Mouse (Mus musculus) T-helper 17 cell (primary cell): ENCODE measurements around the gene Fam53b.

Source experiments
- in situ Hi-C, 2 experiments: fragments of 300-600 bp; cut with MboI, MseI; formaldehyde crosslinking; loops; 1 replicate in 1 of 2; 2 replicates in 1 of 2; pipeline ENCODE4 v1.15.1; 2025; ENCODE audit warnings: high pct_unique_total_duplicates in 2 of 2

Fam53b gene

GRCm38 (mm10) chr7:132811716-132812618 is 1.7 kb downstream of the Fam53b start:
- in situ Hi-C loops, result loop anchor here in 1 of 2 experiments (5.0 kb wide), 1 partner anchor 40 kb away; the partner anchor contains the start of gene Eef1akmt2

- in situ Hi-C loops, result loop anchor here in 1 of 2 experiments (5.0 kb wide), 1 partner anchor 41 kb away; the partner anchor contains the start of gene Eef1akmt2
Measured at GRCm38 (mm10) chr7:132810879-132811278, 2.8 kb downstream of the Fam53b start.

GRCm38 (mm10) chr7:132810368-132810767 is 3.3 kb downstream of the Fam53b start:
- in situ Hi-C loops, result loop anchor here in 1 of 2 experiments (5.0 kb wide), 1 partner anchor 42 kb away; the partner anchor contains the start of gene Eef1akmt2

GRCm38 (mm10) chr7:132809721-132810120 is 4.0 kb downstream of the Fam53b start:
- in situ Hi-C loops, result loop anchor here (5.0 kb wide), 2 partner anchors 43 to 82 kb away; partner anchors contain the start of gene Eef1akmt2 (in 1 of the 2)

GRCm38 (mm10) chr7:132808841-132809682 is 4.6 kb downstream of the Fam53b start:
- in situ Hi-C loops, result loop anchor here in 1 of 2 experiments (5.0 kb wide), 1 partner anchor 82 kb away; no protein-coding TSS in a partner anchor

- in situ Hi-C loops, result loop anchor here in 1 of 2 experiments (5.0 kb wide), 1 partner anchor 81 kb away; no protein-coding TSS in a partner anchor
Measured at GRCm38 (mm10) chr7:132808051-132808796, 5.5 kb downstream of the Fam53b start.

- in situ Hi-C loops, result loop anchor here in 1 of 2 experiments (5.0 kb wide), 1 partner anchor 80 kb away; no protein-coding TSS in a partner anchor
Measured at GRCm38 (mm10) chr7:132806926-132807857, 6.5 kb downstream of the Fam53b start.

- in situ Hi-C loops, result loop anchor here in 1 of 2 experiments (5.0 kb wide), 1 partner anchor 79 kb away; no protein-coding TSS in a partner anchor
Measured at GRCm38 (mm10) chr7:132806286-132806685, 7.4 kb downstream of the Fam53b start.

GRCm38 (mm10) chr7:132804951-132805350 is 8.7 kb downstream of the Fam53b start:
- in situ Hi-C loops, result loop anchor here (5.0 kb wide), 2 partner anchors 38 to 78 kb away; no protein-coding TSS in a partner anchor

- in situ Hi-C loops, result loop anchor here (5.0 kb wide), 1 partner anchor 37 kb away; no protein-coding TSS in a partner anchor
Measured at GRCm38 (mm10) chr7:132804461-132804860, 9.2 kb downstream of the Fam53b start.

GRCm38 (mm10) chr7:132803962-132804361 is 9.7 kb downstream of the Fam53b start:
- in situ Hi-C loops, result loop anchor here (5.0 kb wide), 1 partner anchor 37 kb away; no protein-coding TSS in a partner anchor

- in situ Hi-C loops, result loop anchor here (5.0 kb wide), 1 partner anchor 36 kb away; no protein-coding TSS in a partner anchor
Measured at GRCm38 (mm10) chr7:132803336-132803735, 10.3 kb downstream of the Fam53b start.

GRCm38 (mm10) chr7:132802691-132803090 is 11.0 kb downstream of the Fam53b start:
- in situ Hi-C loops, result loop anchor here (5.0 kb wide), 1 partner anchor 35 kb away; no protein-coding TSS in a partner anchor

GRCm38 (mm10) chr7:132802066-132802465 is 11.6 kb downstream of the Fam53b start:
- in situ Hi-C loops, result loop anchor here (5.0 kb wide), 1 partner anchor 35 kb away; no protein-coding TSS in a partner anchor

- in situ Hi-C loops, result loop anchor here (5.0 kb wide), 1 partner anchor 34 kb away; no protein-coding TSS in a partner anchor
Measured at GRCm38 (mm10) chr7:132801509-132801908, 12.2 kb downstream of the Fam53b start.

GRCm38 (mm10) chr7:132800868-132801267 is 12.8 kb downstream of the Fam53b start:
- in situ Hi-C loops, result loop anchor here (5.0 kb wide), 1 partner anchor 34 kb away; no protein-coding TSS in a partner anchor

GRCm38 (mm10) chr7:132799119-132800016 is 14.3 kb downstream of the Fam53b start:
- in situ Hi-C loops, result loop anchor here (5.0 kb wide), 1 partner anchor 32 kb away; no protein-coding TSS in a partner anchor

GRCm38 (mm10) chr7:132795141-132795540 is 18.5 kb downstream of the Fam53b start:
- in situ Hi-C loops, result no loop called here
